Mouse (Mus musculus): ENCODE data around the gene Cdc20b.

DNA sequence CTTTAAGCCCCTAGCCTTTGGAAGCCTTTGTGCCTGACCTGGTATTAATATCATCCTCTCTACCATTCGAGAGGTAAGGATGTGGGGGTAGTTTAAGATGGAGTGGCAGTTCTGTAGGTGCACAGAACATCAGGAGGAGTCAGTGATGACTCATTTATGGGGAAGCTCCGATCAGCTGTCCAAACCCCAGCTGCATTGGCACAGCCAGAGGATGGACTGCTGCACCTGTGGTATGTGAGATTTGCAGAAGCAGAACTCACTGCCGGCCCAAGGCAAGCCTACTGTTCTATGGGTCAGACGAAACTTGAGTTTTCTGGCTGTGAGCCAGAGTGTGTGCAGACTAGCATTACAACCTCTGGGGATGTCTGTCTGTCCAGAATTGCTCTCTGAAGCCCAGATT lies 38.5 kb upstream of the Cdc20b start:
- TF ChIP-seq ZNF384 (IDR thresholded peaks at IDR 0.05; ENCODE audit: low read depth, low read length) (no peak), ZC3H11A (IDR thresholded peaks at IDR 0.05; ENCODE audit: borderline replicate concordance, low read depth, low read length) (no peak), CHD2 (IDR thresholded peaks at IDR 0.05; ENCODE audit: low read depth, low read length) (no peak), MAFK (IDR thresholded peaks at IDR 0.05; ENCODE audit: insufficient read depth, low read depth, low read length) (no peak)
